Mouse (Mus musculus) liver, embryonic 16.5 days (tissue): Measurements from ENCODE around the gene Cfdp1. TPM values are rescaled to one million over a fixed set of nuclear protein-coding genes. Genes with fewer than 3 reads are reported as not detected.

Source experiments
- ATAC-seq: fragments of 200-750 bp; cut with Nextera tagmentation; 2 replicates; pipeline ENCODE4 v1.8.0; 2017; ENCODE audit warnings: low read depth, mild to moderate bottlenecking, moderate number of reproducible peaks, moderate library complexity
- H3K27ac ChIP-seq: fragments of 300-500 bp; sonication (generic); 2 replicates; pipeline ENCODE4 v1.5.1; 2014; ENCODE audit warnings: mild to moderate bottlenecking, low read length
- H3K27me3 ChIP-seq: fragments of 300-500 bp; sonication (generic); 2 replicates; pipeline ENCODE4 v1.6.1; 2014; ENCODE audit warnings: low read depth, low read length, mixed read lengths; ENCODE audit not compliant: control insufficient read depth, insufficient read depth
- H3K36me3 ChIP-seq: fragments of 300-500 bp; sonication (generic); 2 replicates; pipeline ENCODE4 v1.6.1; 2014; ENCODE audit warnings: mild to moderate bottlenecking; ENCODE audit not compliant: control insufficient read depth, insufficient read depth
- H3K4me1 ChIP-seq: fragments of 300-500 bp; sonication (generic); 2 replicates; pipeline ENCODE4 v1.6.1; 2014; ENCODE audit warnings: low read depth, low read length, mixed read lengths; ENCODE audit not compliant: control insufficient read depth
- H3K4me2 ChIP-seq: fragments of 300-500 bp; sonication (generic); 2 replicates; pipeline ENCODE4 v1.6.1; 2014; ENCODE audit warnings: low read depth, low read length, mixed read lengths
- H3K4me3 ChIP-seq: fragments of 300-500 bp; sonication (generic); 2 replicates; pipeline ENCODE4 v1.5.1; 2014; ENCODE audit warnings: low read depth, mild to moderate bottlenecking, low read length
- H3K9ac ChIP-seq: fragments of 300-500 bp; sonication (generic); 2 replicates; pipeline ENCODE4 v1.6.1; 2014; ENCODE audit warnings: low read depth, low read length
- H3K9me3 ChIP-seq: fragments of 300-500 bp; sonication (generic); replicated peaks from 2 replicates; pipeline ENCODE4 v1.6.1; 2016; ENCODE audit warnings: low read length; ENCODE audit not compliant: control insufficient read depth
- WGBS: fragments of 180-500 bp; shearing (Covaris S2); extraction: QIAGEN DNeasy Blood & Tissue Kit; methylation state at CpG from one replicate; pipeline ENCODE4 v1.1.7; 2014; ENCODE audit not compliant: insufficient replicate concordance; 5-methylcytosine and 5-hydroxymethylcytosine counted together
- polyA plus RNA-seq: library from polyadenylated mRNA; unstranded; fragments of >200 nt; fragmentation: Nextera tagmentation; extraction: Ambion mirVana; gene quantifications from 2 replicates; pipeline ENCODE4 v1.2.1, GENCODE M21; 2015

The Cfdp1 gene
- polyA plus RNA-seq, 1 experiment from 2014 or later: 63.2 TPM

DNA sequence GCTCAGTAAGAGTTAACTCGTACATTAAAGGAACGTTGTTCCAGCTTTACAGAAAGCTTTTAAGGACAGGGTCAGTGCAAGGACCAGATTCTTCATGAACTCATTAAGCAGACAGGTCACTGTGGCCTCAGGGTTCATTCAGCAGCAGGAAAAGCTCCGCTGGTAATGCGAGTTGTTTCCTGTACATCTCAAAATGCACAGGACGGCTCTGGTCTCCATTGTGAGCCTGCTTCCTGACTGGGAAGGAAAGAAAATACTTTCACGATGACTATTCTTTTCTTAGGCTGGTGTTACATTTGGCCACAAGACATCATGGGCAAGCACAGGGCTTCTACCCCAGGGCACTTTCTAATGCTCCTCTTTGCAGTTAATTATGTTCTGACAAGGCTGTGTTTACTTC, 52.6 kb downstream of the Cfdp1 start:
- WGBS: 60% methylated on average over 6 of the region's 6 CpGs

DNA sequence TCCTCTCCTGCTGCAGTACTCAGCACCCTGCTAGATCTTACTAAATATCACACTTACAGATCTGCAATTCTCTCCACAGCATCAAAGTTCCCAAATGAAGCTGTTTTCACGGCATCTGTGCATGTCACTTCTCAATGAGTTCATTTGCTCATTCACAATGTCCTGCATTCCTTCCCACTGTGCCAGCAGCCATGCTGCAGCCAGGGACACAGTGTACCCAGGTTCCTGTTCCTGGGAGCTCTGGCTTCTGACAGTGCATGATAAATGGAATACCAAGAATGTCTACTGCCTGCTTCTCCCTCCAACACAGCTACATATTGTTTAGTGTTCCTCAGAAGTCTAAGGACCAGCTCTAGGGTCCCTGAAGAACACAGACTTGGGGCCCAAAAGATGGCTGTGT, 57.6 kb downstream of the Cfdp1 start:
- no peak overlapping the region for H3K27ac ChIP-seq

More for the DNA sequence above, 52.6 kb downstream of the Cfdp1 start:
- ATAC-seq: peak; percentile 43; the same call in 1 of the 2 replicates
- Histone ChIP-seq H3K9ac (no peak overlapping the region), H3K4me2 (no peak overlapping the region), H3K4me3 (no peak overlapping the region), H3K4me1 (peaks cover 4% of the 10 kb centered on the region; the same call in 1 of the 2 replicates), H3K9me3 (no peaks in the 10 kb centered on the region), H3K36me3 (no peaks in the 10 kb centered on the region), H3K27me3 (no peaks in the 10 kb centered on the region), H3K27ac (no peak overlapping the region)

DNA sequence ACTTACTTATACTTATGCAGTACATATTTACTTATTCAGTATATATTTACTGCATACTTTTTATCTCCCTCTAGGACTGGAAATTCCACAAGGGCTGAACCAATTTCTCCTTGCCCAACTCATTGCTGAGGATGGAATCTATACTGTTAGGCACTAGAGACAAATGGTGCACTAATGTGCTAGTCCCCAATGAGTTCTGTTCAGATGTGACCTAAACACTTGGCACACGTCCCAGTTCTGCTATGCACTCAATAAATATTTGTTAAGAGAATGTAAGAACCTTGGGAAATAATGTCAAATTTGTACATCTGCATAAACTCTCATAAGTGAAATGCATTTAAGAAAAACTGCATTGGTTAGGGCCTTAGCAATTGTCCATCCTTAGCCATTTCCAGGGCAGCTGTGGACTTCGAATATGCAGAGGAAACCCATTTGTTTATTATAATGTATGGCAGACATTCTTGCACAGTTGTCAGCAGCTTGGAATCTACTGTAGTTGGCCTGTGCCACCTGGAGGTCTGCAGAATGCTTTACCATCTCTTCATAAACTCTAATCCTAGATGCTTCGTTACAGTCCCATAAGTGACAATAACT, 60.7 kb downstream of the Cfdp1 start:
- H3K9ac ChIP-seq: no peak overlapping the region
- 63% methylated on average over 3 of the region's 3 CpGs for WGBS
- no peaks in the 10 kb centered on the region for H3K27me3 ChIP-seq
- no peak overlapping the region for H3K27ac ChIP-seq
- H3K4me3 ChIP-seq: no peak overlapping the region
- no peaks in the 10 kb centered on the region for H3K36me3 ChIP-seq
- H3K4me1 ChIP-seq: no peaks in the 10 kb centered on the region; the same call in 1 of the 2 replicates
- no peaks in the 10 kb centered on the region for H3K9me3 ChIP-seq
- no peak for ATAC-seq
- H3K4me2 ChIP-seq: no peak overlapping the region

More for the DNA sequence above, 57.6 kb downstream of the Cfdp1 start:
- WGBS: 81% methylated on average over 1 of the region's 1 CpGs
- Histone ChIP-seq H3K9me3 (no peaks in the 10 kb centered on the region), H3K4me2 (no peak overlapping the region), H3K4me1 (peaks cover 4% of the 10 kb centered on the region; the same call in 1 of the 2 replicates), H3K4me3 (no peak overlapping the region), H3K9ac (no peak overlapping the region), H3K27me3 (no peaks in the 10 kb centered on the region), H3K36me3 (no peaks in the 10 kb centered on the region)
- no peak for ATAC-seq

GRCm38 (mm10) chr8:111789639-111790038, 64.5 kb downstream of the Cfdp1 start:
- Histone ChIP-seq H3K27me3 (no peaks in the 10 kb centered on the region), H3K36me3 (no peaks in the 10 kb centered on the region), H3K4me3 (no peak overlapping the region), H3K9me3 (no peaks in the 10 kb centered on the region), H3K27ac (no peak overlapping the region), H3K4me1 (no peaks in the 10 kb centered on the region; the same call in 1 of the 2 replicates), H3K9ac (no peak overlapping the region), H3K4me2 (no peak overlapping the region)
- ATAC-seq: no peak

GRCm38 (mm10) chr8:111789200-111789599, 64.9 kb downstream of the Cfdp1 start:
- H3K9me3 ChIP-seq: no peaks in the 10 kb centered on the region
- no peak overlapping the region for H3K27ac ChIP-seq
- no peaks in the 10 kb centered on the region; the same call in 1 of the 2 replicates for H3K4me1 ChIP-seq
- H3K36me3 ChIP-seq: no peaks in the 10 kb centered on the region
- ATAC-seq: no peak
- H3K4me2 ChIP-seq: no peak overlapping the region
- H3K27me3 ChIP-seq: no peaks in the 10 kb centered on the region
- H3K4me3 ChIP-seq: no peak overlapping the region
- 65% methylated on average over 4 of the region's 4 CpGs for WGBS
- no peak overlapping the region for H3K9ac ChIP-seq

DNA sequence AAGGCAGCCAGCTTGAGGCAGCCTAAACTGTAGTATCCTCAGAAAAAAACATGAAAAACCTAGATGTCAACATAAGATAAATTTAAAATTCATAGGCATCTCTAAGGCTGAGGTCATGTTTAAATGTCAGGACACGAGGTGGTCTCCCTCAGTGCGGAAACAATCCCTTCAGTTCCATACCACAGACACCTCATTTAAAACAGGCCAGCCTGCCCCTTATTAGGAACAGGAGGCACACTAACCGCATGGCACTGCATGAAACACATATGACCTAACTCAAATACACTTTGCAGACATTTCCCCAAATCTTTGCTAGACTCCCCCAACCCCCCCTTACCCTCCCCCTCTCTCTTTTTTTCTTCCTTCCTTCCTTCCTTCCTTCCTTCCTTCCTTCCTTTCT, 65.6 kb downstream of the Cfdp1 start:
- H3K4me2 ChIP-seq: no peak overlapping the region
- H3K4me3 ChIP-seq: no peak overlapping the region
- H3K9me3 ChIP-seq: no peaks in the 10 kb centered on the region
- H3K4me1 ChIP-seq: no peaks in the 10 kb centered on the region; the same call in 1 of the 2 replicates
- WGBS: 72% methylated on average over 3 of the region's 3 CpGs
- ATAC-seq: no peak
- no peak overlapping the region for H3K27ac ChIP-seq
- H3K9ac ChIP-seq: no peak overlapping the region
- H3K27me3 ChIP-seq: no peaks in the 10 kb centered on the region
- H3K36me3 ChIP-seq: no peaks in the 10 kb centered on the region

DNA sequence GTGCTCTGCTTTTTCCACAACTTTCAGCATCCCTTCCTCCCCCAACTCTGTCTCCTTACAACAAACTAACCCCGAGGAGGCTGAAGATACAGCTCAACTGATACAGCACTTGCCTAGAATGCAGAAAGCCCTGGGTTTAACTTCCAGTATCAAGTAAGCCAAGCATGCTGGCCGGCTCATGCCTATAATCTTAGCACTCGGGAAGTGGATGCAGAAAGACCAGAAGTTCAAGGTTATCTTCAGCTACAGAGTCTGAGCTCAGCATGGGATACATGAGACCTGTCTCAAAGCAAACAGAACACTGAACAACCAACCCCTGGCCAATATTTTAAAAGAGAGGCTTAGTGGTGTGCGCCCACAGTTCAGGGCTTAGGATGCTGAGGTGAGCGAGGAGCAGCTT, 66.0 kb downstream of the Cfdp1 start:
- no peak overlapping the region for H3K27ac ChIP-seq

DNA sequence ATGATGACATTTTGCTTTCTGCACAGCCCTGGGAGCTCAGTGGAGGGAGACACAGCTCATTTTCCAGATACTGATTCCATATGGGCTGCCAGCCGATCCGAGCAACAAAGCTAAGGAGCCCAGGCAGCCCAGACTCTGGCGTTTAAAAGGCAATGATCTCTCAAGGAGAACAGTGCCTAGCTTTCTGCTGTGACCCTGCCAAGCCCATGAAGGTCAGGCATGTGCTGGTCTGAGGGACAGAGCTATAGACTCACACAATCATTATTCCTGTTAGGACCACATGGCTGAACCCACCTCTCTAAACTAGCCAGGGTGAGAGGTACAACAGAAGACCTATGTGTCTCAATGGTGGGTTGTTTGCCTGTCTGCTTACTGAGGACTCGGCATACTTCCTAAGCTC, 66.4 kb downstream of the Cfdp1 start:
- no peak overlapping the region for H3K4me2 ChIP-seq
- WGBS: 70% methylated on average over 4 of the region's 4 CpGs

More for the DNA sequence above, 66.0 kb downstream of the Cfdp1 start:
- no peak overlapping the region for H3K4me2 ChIP-seq
- no peak for ATAC-seq
- H3K4me3 ChIP-seq: no peak overlapping the region
- no peaks in the 10 kb centered on the region for H3K27me3 ChIP-seq
- no peaks in the 10 kb centered on the region for H3K4me1 ChIP-seq
- no peaks in the 10 kb centered on the region for H3K36me3 ChIP-seq
- H3K9ac ChIP-seq: no peak overlapping the region
- 67% methylated on average over 5 of the region's 5 CpGs for WGBS
- H3K9me3 ChIP-seq: no peaks in the 10 kb centered on the region

DNA sequence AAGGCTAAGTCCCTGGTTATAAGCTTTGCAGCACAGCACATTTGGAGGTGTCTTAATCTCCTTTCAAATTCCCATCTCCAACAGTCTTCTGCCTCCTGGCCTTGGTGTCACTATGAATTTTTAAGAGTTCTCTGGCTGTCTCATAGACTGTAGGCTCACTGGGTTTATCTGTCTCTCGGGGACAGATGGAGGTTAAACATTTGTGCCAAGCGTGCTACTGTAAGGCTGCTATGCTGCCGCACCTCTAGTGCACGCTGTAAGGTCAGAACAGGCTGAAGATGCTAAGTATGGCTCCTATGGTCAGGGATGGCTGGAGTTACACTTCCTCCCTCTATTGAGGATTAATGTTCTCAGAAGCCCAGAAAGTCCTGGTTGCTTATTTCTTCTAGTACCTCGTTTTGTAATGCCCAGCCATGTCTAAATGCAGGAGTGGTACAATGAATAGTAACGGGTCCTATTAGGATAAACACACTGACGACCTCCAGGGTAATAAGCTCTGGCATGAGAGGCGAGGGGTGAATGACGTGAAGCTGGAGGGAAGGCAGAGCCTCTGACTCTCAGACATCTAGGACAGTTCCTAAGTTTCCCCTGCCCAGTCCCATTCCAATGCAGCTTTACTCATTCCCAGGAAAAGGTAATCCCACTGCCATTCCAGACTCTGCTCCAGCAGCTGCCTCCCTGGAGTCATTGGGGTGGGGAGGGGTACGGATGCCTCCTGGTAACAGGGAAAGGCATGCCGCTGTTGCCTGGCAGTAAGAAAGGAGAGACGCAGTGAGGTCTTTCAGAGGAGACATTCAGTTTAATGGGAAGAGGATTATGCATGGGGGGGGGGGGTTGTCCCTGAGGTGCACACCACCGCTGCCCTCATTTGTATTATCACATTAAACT, 67.1 kb downstream of the Cfdp1 start:
- Histone ChIP-seq H3K4me1 (no peaks in the 10 kb centered on the region), H3K27ac (no peak overlapping the region), H3K9ac (no peak overlapping the region), H3K36me3 (no peaks in the 10 kb centered on the region), H3K27me3 (no peaks in the 10 kb centered on the region), H3K4me2 (no peak overlapping the region), H3K9me3 (no peaks in the 10 kb centered on the region), H3K4me3 (no peak overlapping the region)
- ATAC-seq: no peak
- WGBS: 75% methylated on average over 13 of the region's 13 CpGs

More for the DNA sequence above, 66.4 kb downstream of the Cfdp1 start:
- H3K27ac ChIP-seq: no peak overlapping the region
- no peak overlapping the region for H3K4me3 ChIP-seq
- no peak for ATAC-seq
- no peaks in the 10 kb centered on the region for H3K27me3 ChIP-seq
- no peaks in the 10 kb centered on the region for H3K9me3 ChIP-seq
- H3K36me3 ChIP-seq: no peaks in the 10 kb centered on the region
- H3K9ac ChIP-seq: no peak overlapping the region
- no peaks in the 10 kb centered on the region for H3K4me1 ChIP-seq
